Mouse (Mus musculus) midbrain, postnatal 0 days (tissue): ENCODE data around the gene Majin. TPM values are rescaled to one million over a fixed set of nuclear protein-coding genes. Genes with fewer than 3 reads are reported as not detected.

Experiments
- ATAC-seq: fragments of 200-750 bp; cut with Nextera tagmentation; 2 replicates; pipeline ENCODE4 v1.8.0; 2017; ENCODE audit warnings: moderate number of reproducible peaks, mild to moderate bottlenecking, moderate TSS enrichment, moderate library complexity; ENCODE audit not compliant: low FRiP score
- DNase-seq: peaks from one replicate; pipeline ENCODE4 v3.0.0-alpha.2; 2015; ENCODE audit warnings: low spot score
- H3K27ac ChIP-seq: fragments of 300-500 bp; sonication (generic); 2 replicates; pipeline ENCODE4 v1.5.1; 2014; ENCODE audit warnings: low read depth, mild to moderate bottlenecking, low read length, mixed read lengths
- H3K27me3 ChIP-seq: fragments of 300-500 bp; sonication (generic); 2 replicates; pipeline ENCODE4 v1.6.1; 2014; ENCODE audit warnings: low read length, control low read depth, mixed read lengths; ENCODE audit not compliant: insufficient read depth
- H3K36me3 ChIP-seq: fragments of 300-500 bp; sonication (generic); 2 replicates; pipeline ENCODE4 v1.6.1; 2014; ENCODE audit warnings: low read length, control low read depth, mixed read lengths; ENCODE audit not compliant: insufficient read depth
- H3K4me1 ChIP-seq: fragments of 300-500 bp; sonication (generic); 2 replicates; pipeline ENCODE4 v1.6.1; 2014; ENCODE audit warnings: mild to moderate bottlenecking, control low read depth, antibody characterized with exemption, low read length, mixed read lengths; ENCODE audit not compliant: insufficient read depth
- H3K4me2 ChIP-seq: fragments of 300-500 bp; sonication (generic); 2 replicates; pipeline ENCODE4 v1.6.1; 2014; ENCODE audit warnings: low read depth, mild to moderate bottlenecking, low read length, mixed read lengths; ENCODE audit not compliant: poor library complexity, severe bottlenecking
- H3K4me3 ChIP-seq: fragments of 300-500 bp; sonication (generic); 2 replicates; pipeline ENCODE4 v1.5.1; 2014; ENCODE audit warnings: low read depth, mild to moderate bottlenecking, low read length, moderate library complexity
- H3K9ac ChIP-seq: fragments of 300-500 bp; sonication (generic); replicated peaks from 2 replicates; pipeline ENCODE4 v1.6.1; 2014; ENCODE audit warnings: mild to moderate bottlenecking, low read length, moderate library complexity, mixed read lengths; ENCODE audit not compliant: poor library complexity, severe bottlenecking
- H3K9me3 ChIP-seq: fragments of 300-500 bp; sonication (generic); 2 replicates; pipeline ENCODE4 v1.6.1; 2016; ENCODE audit warnings: low read length, control low read depth
- CTCF ChIP-seq: IDR thresholded peaks from 2 replicates; pipeline ENCODE4 v1.5.1; 2016; ENCODE audit warnings: antibody characterized with exemption, mild to moderate bottlenecking
- WGBS: fragments of 180-500 bp; shearing (Covaris S2); extraction: QIAGEN DNeasy Blood & Tissue Kit; methylation state at CpG from one replicate; pipeline ENCODE4 v1.1.7; 2014; 5-methylcytosine and 5-hydroxymethylcytosine counted together
- polyA plus RNA-seq: library from polyadenylated mRNA; unstranded; fragments of >200 nt; fragmentation: Nextera tagmentation; extraction: Ambion mirVana; gene quantifications from 2 replicates; pipeline ENCODE4 v1.2.1, GENCODE M21; 2015
- total RNA-seq: library from RNA; depleted of rRNA; stranded (reverse); fragments of >200 nt; gene quantifications from 2 replicates; pipeline ENCODE4 v1.2.3, GENCODE M21; 2014

Majin gene
- total and polyA plus RNA-seq, 2 experiments from 2014 or later = 0.16 TPM; not detected in 1

GRCm38 (mm10) chr19:6260946-6261345 is 76.8 kb downstream of the Majin start:
- Histone ChIP-seq H3K27me3 (no peaks in the 10 kb centered on the region), H3K27ac (no peak overlapping the region), H3K9ac (no peak overlapping the region), H3K36me3 (peaks cover 44% of the 10 kb centered on the region), H3K4me2 (no peak overlapping the region), H3K4me1 (no peaks in the 10 kb centered on the region), H3K9me3 (no peaks in the 10 kb centered on the region), H3K4me3 (no peak overlapping the region)
- peak; percentile 60 for TF ChIP-seq CTCF
- no peak for ATAC-seq
- DNase-seq = no peak
- WGBS = 75% methylated on average over 4 of the region's 4 CpGs

GRCm38 (mm10) chr19:6261379-6261778 is 77.2 kb downstream of the Majin start:
- TF ChIP-seq CTCF = no peak
- H3K27me3 ChIP-seq = no peaks in the 10 kb centered on the region
- no peaks in the 10 kb centered on the region for H3K4me1 ChIP-seq
- no peaks in the 10 kb centered on the region for H3K9me3 ChIP-seq
- no peak overlapping the region for H3K9ac ChIP-seq
- peaks cover 41% of the 10 kb centered on the region for H3K36me3 ChIP-seq
- 93% methylated on average over 14 of the region's 14 CpGs for whole genome bisulfite sequencing
- no peak overlapping the region for H3K27ac ChIP-seq
- no peak overlapping the region for H3K4me2 ChIP-seq
- ATAC-seq (no peak), DNase-seq (no peak)
- H3K4me3 ChIP-seq = no peak overlapping the region

GRCm38 (mm10) chr19:6262222-6262621 is 78.0 kb downstream of the Majin start:
- peaks cover 32% of the 10 kb centered on the region for H3K36me3 ChIP-seq
- WGBS = 55% methylated on average over 7 of the region's 7 CpGs
- no peak for ATAC-seq

GRCm38 (mm10) chr19:6262839-6263433 is 78.7 kb downstream of the Majin start:
- Histone ChIP-seq H3K9me3 (no peaks in the 10 kb centered on the region), H3K4me1 (no peaks in the 10 kb centered on the region), H3K27ac (no peak overlapping the region), H3K27me3 (no peaks in the 10 kb centered on the region), H3K4me2 (no peak overlapping the region), H3K4me3 (no peak overlapping the region), H3K36me3 (peaks cover 25% of the 10 kb centered on the region), H3K9ac (no peak overlapping the region)
- no peak for DNase-seq
- ATAC-seq = no peak
- TF ChIP-seq CTCF = no peak
- WGBS = 94% methylated on average over 8 of the region's 8 CpGs

More at GRCm38 (mm10) chr19:6262222-6262621, 78.0 kb downstream of the Majin start:
- DNase-seq = peak; percentile 56
- no peak overlapping the region for H3K4me3 ChIP-seq
- H3K27ac ChIP-seq = no peak overlapping the region
- H3K4me2 ChIP-seq = no peak overlapping the region
- H3K9me3 ChIP-seq = no peaks in the 10 kb centered on the region
- peak; percentile 89 for TF ChIP-seq CTCF
- H3K27me3 ChIP-seq = no peaks in the 10 kb centered on the region
- no peaks in the 10 kb centered on the region for H3K4me1 ChIP-seq
- H3K9ac ChIP-seq = no peak overlapping the region

- 80% methylated on average over 9 of the region's 9 CpGs for WGBS
- Histone ChIP-seq H3K4me3 (no peak overlapping the region), H3K9me3 (no peaks in the 10 kb centered on the region), H3K36me3 (peaks cover 15% of the 10 kb centered on the region), H3K27me3 (no peaks in the 10 kb centered on the region), H3K9ac (no peak overlapping the region), H3K4me2 (no peak overlapping the region), H3K4me1 (no peaks in the 10 kb centered on the region), H3K27ac (no peak overlapping the region)
- DNase-seq = no peak
- no peak for ATAC-seq
- no peak for TF ChIP-seq CTCF
Observed at GRCm38 (mm10) chr19:6264200-6264599, 80.0 kb downstream of the Majin start.

- 92% methylated on average over 8 of the region's 8 CpGs for WGBS
Observed at GRCm38 (mm10) chr19:6264945-6265344, 80.8 kb downstream of the Majin start.

More at GRCm38 (mm10) chr19:6264945-6265344, 80.8 kb downstream of the Majin start:
- H3K36me3 ChIP-seq = peaks cover 15% of the 10 kb centered on the region
- H3K4me2 ChIP-seq = no peak overlapping the region
- H3K4me3 ChIP-seq = no peak overlapping the region
- DNase-seq = no peak
- ATAC-seq = no peak
- no peak overlapping the region for H3K27ac ChIP-seq
- H3K9ac ChIP-seq = no peak overlapping the region
- H3K4me1 ChIP-seq = no peaks in the 10 kb centered on the region
- no peaks in the 10 kb centered on the region for H3K27me3 ChIP-seq
- no peak for TF ChIP-seq CTCF
- H3K9me3 ChIP-seq = no peaks in the 10 kb centered on the region
